Mouse (Mus musculus) forebrain, embryonic 13.5 days (tissue): Measurements from ENCODE around the gene Dnase2a. TPM values are rescaled to one million over a fixed set of nuclear protein-coding genes. Genes with fewer than 3 reads are reported as not detected.

ENCODE experiments used
- ATAC-seq: fragments of 200-750 bp; cut with Nextera tagmentation; 2 replicates; pipeline ENCODE4 v1.8.0; 2017
- H3K27ac ChIP-seq: fragments of 300-500 bp; sonication (generic); 2 replicates; pipeline ENCODE4 v1.5.1; 2015; ENCODE audit warnings: inconsistent platforms, mild to moderate bottlenecking, moderate library complexity
- H3K27me3 ChIP-seq: fragments of 300-500 bp; sonication (generic); 2 replicates; pipeline ENCODE4 v1.6.1; 2015; ENCODE audit warnings: mild to moderate bottlenecking, inconsistent platforms
- H3K36me3 ChIP-seq: fragments of 300-500 bp; sonication (generic); 2 replicates; pipeline ENCODE4 v1.6.1; 2015; ENCODE audit warnings: mild to moderate bottlenecking, inconsistent platforms; ENCODE audit not compliant: poor library complexity, severe bottlenecking
- H3K4me1 ChIP-seq: fragments of 300-500 bp; sonication (generic); 2 replicates; pipeline ENCODE4 v1.6.1; 2015; ENCODE audit warnings: inconsistent platforms
- H3K4me2 ChIP-seq: fragments of 300-500 bp; sonication (generic); 2 replicates; pipeline ENCODE4 v1.6.1; 2015; ENCODE audit warnings: inconsistent platforms, mild to moderate bottlenecking, moderate library complexity
- H3K4me3 ChIP-seq: fragments of 300-500 bp; sonication (generic); 2 replicates; pipeline ENCODE4 v1.5.1; 2015; ENCODE audit warnings: mild to moderate bottlenecking, inconsistent platforms
- H3K9ac ChIP-seq: fragments of 300-500 bp; sonication (generic); 2 replicates; pipeline ENCODE4 v1.6.1; 2015; ENCODE audit warnings: mild to moderate bottlenecking, inconsistent platforms
- H3K9me3 ChIP-seq: fragments of 300-500 bp; sonication (generic); replicated peaks from 2 replicates; pipeline ENCODE4 v1.6.1; 2016; ENCODE audit warnings: inconsistent platforms
- WGBS: fragments of 180-500 bp; shearing (Covaris S2); methylation state at CpG from one replicate; pipeline ENCODE4 v1.1.7; 2015; 5-methylcytosine and 5-hydroxymethylcytosine counted together
- polyA plus RNA-seq: library from polyadenylated mRNA; unstranded; fragments of >200 nt; fragmentation: Nextera tagmentation; extraction: Ambion mirVana; gene quantifications from 2 replicates; pipeline ENCODE4 v1.2.1, GENCODE M21; 2015

Dnase2a gene
- polyA plus RNA-seq, 1 experiment from 2014 or later = 6.9 TPM

GRCm38 (mm10) chr8:84909162-84909767, 905 bp downstream of the Dnase2a start:
- ATAC-seq = 0 out of 2 replicates have a peak, but pooled peaks have one; percentile 1
- peak overlapping the region; percentile 70 for H3K9ac ChIP-seq

GRCm38 (mm10) chr8:84909949-84910348, 1.6 kb downstream of the Dnase2a start:
- no peak for ATAC-seq
- 91% methylated on average over 5 of the region's 5 CpGs for whole genome bisulfite sequencing
- Histone ChIP-seq H3K4me2 (no peak overlapping the region; the same call in 1 of the 2 replicates), H3K27ac (no peak overlapping the region), H3K27me3 (peaks cover 48% of the 10 kb centered on the region), H3K36me3 (peaks cover 51% of the 10 kb centered on the region), H3K4me1 (peaks cover 23% of the 10 kb centered on the region), H3K4me3 (no peak overlapping the region), H3K9ac (no peak overlapping the region), H3K9me3 (no peaks in the 10 kb centered on the region)

More at GRCm38 (mm10) chr8:84909162-84909767, 905 bp downstream of the Dnase2a start:
- Histone ChIP-seq H3K27ac (no peak overlapping the region), H3K4me2 (peak overlapping the region; percentile 74), H3K4me1 (peaks cover 23% of the 10 kb centered on the region), H3K9me3 (no peaks in the 10 kb centered on the region), H3K36me3 (peaks cover 44% of the 10 kb centered on the region), H3K4me3 (peak overlapping the region; percentile 47), H3K27me3 (peaks cover 41% of the 10 kb centered on the region)
- WGBS = 49% methylated on average over 20 of the region's 20 CpGs

- peaks cover 57% of the 10 kb centered on the region for H3K36me3 ChIP-seq
- peaks cover 54% of the 10 kb centered on the region for H3K27me3 ChIP-seq
- H3K4me2 ChIP-seq = no peak overlapping the region
- 89% methylated on average over 6 of the region's 6 CpGs for WGBS
- peak overlapping the region; percentile 30 for H3K9ac ChIP-seq
- H3K4me1 ChIP-seq = peaks cover 23% of the 10 kb centered on the region
- no peaks in the 10 kb centered on the region for H3K9me3 ChIP-seq
- no peak overlapping the region for H3K27ac ChIP-seq
- no peak overlapping the region for H3K4me3 ChIP-seq
- no peak for ATAC-seq
Measured at GRCm38 (mm10) chr8:84910551-84910950, 2.2 kb downstream of the Dnase2a start.

- Histone ChIP-seq H3K27me3 (peaks cover 59% of the 10 kb centered on the region), H3K9ac (no peak overlapping the region), H3K9me3 (no peaks in the 10 kb centered on the region), H3K4me3 (no peak overlapping the region), H3K27ac (no peak overlapping the region), H3K4me2 (no peak overlapping the region), H3K4me1 (peaks cover 23% of the 10 kb centered on the region), H3K36me3 (peaks cover 70% of the 10 kb centered on the region)
- ATAC-seq = no peak
- 81% methylated on average over 9 of the region's 9 CpGs for WGBS
Measured at GRCm38 (mm10) chr8:84911854-84912253, 3.5 kb downstream of the Dnase2a start.

- peaks cover 23% of the 10 kb centered on the region for H3K4me1 ChIP-seq
- peak overlapping the region; percentile 34 for H3K4me3 ChIP-seq
- peaks cover 76% of the 10 kb centered on the region for H3K36me3 ChIP-seq
- peak overlapping the region; percentile 45; the same call in 1 of the 2 replicates for H3K9ac ChIP-seq
- H3K4me2 ChIP-seq = peak overlapping the region; percentile 65
- H3K9me3 ChIP-seq = no peaks in the 10 kb centered on the region
- 28% methylated on average over 27 of the region's 27 CpGs for WGBS
- no peak for ATAC-seq
- H3K27me3 ChIP-seq = peaks cover 59% of the 10 kb centered on the region
- no peak overlapping the region for H3K27ac ChIP-seq
Measured at GRCm38 (mm10) chr8:84912391-84912790, 4.0 kb downstream of the Dnase2a start.

GRCm38 (mm10) chr8:84912895-84913501, 4.6 kb downstream of the Dnase2a start:
- peaks cover 60% of the 10 kb centered on the region for H3K27me3 ChIP-seq
- H3K27ac ChIP-seq = no peak overlapping the region
- peak overlapping the region; percentile 45 for H3K9ac ChIP-seq
- no peaks in the 10 kb centered on the region for H3K9me3 ChIP-seq
- peak overlapping the region; percentile 65 for H3K4me2 ChIP-seq
- WGBS = 3% methylated on average over 54 of the region's 55 CpGs
- H3K4me3 ChIP-seq = peak overlapping the region; percentile 34
- H3K4me1 ChIP-seq = peaks cover 23% of the 10 kb centered on the region
- H3K36me3 ChIP-seq = peaks cover 82% of the 10 kb centered on the region
- ATAC-seq = peak; percentile 5; the same call in 1 of the 2 replicates

- Histone ChIP-seq H3K9ac (peak overlapping the region; percentile 45), H3K9me3 (no peaks in the 10 kb centered on the region), H3K36me3 (peaks cover 87% of the 10 kb centered on the region), H3K4me1 (peaks cover 23% of the 10 kb centered on the region), H3K4me3 (peak overlapping the region; percentile 34), H3K4me2 (peak overlapping the region; percentile 65), H3K27ac (no peak overlapping the region), H3K27me3 (peaks cover 62% of the 10 kb centered on the region)
- ATAC-seq = no peak
- WGBS = 12% methylated on average over 9 of the region's 9 CpGs
Measured at GRCm38 (mm10) chr8:84913502-84913900, 5.1 kb downstream of the Dnase2a start.

GRCm38 (mm10) chr8:84913960-84914359, 5.6 kb downstream of the Dnase2a start:
- 34% methylated on average over 4 of the region's 4 CpGs for WGBS
- ATAC-seq = no peak
- Histone ChIP-seq H3K9me3 (no peaks in the 10 kb centered on the region), H3K4me1 (peaks cover 19% of the 10 kb centered on the region), H3K4me3 (no peak overlapping the region), H3K27ac (no peak overlapping the region), H3K9ac (no peak overlapping the region), H3K27me3 (peaks cover 62% of the 10 kb centered on the region), H3K4me2 (no peak overlapping the region), H3K36me3 (peaks cover 91% of the 10 kb centered on the region)

- H3K4me2 ChIP-seq = no peak overlapping the region
- peaks cover 94% of the 10 kb centered on the region for H3K36me3 ChIP-seq
- H3K4me1 ChIP-seq = peaks cover 10% of the 10 kb centered on the region
- peaks cover 57% of the 10 kb centered on the region for H3K27me3 ChIP-seq
- H3K4me3 ChIP-seq = no peak overlapping the region
- 88% methylated on average over 8 of the region's 8 CpGs for WGBS
- no peak overlapping the region for H3K9ac ChIP-seq
- no peak overlapping the region for H3K27ac ChIP-seq
- no peak for ATAC-seq
- no peaks in the 10 kb centered on the region for H3K9me3 ChIP-seq
Measured at GRCm38 (mm10) chr8:84915269-84915668, 6.9 kb downstream of the Dnase2a start.

GRCm38 (mm10) chr8:84917781-84918180, 9.4 kb downstream of the Dnase2a start:
- Histone ChIP-seq H3K4me3 (no peak overlapping the region), H3K4me1 (peaks cover 7% of the 10 kb centered on the region), H3K27ac (no peak overlapping the region), H3K4me2 (no peak overlapping the region), H3K36me3 (peaks cover 93% of the 10 kb centered on the region), H3K27me3 (peaks cover 34% of the 10 kb centered on the region), H3K9me3 (no peaks in the 10 kb centered on the region), H3K9ac (no peak overlapping the region)
- 33% methylated on average over 20 of the region's 20 CpGs for WGBS
- no peak for ATAC-seq

GRCm38 (mm10) chr8:84918646-84919045, 10.3 kb downstream of the Dnase2a start:
- ATAC-seq = no peak
- no peak overlapping the region for H3K9ac ChIP-seq
- H3K4me3 ChIP-seq = no peak overlapping the region
- peaks cover 27% of the 10 kb centered on the region for H3K27me3 ChIP-seq
- H3K4me1 ChIP-seq = no peaks in the 10 kb centered on the region
- H3K9me3 ChIP-seq = no peaks in the 10 kb centered on the region
- H3K36me3 ChIP-seq = peaks cover 92% of the 10 kb centered on the region
- 90% methylated on average over 15 of the region's 15 CpGs for WGBS
- no peak overlapping the region for H3K27ac ChIP-seq
- H3K4me2 ChIP-seq = no peak overlapping the region

GRCm38 (mm10) chr8:84921596-84921995, 13.2 kb downstream of the Dnase2a start:
- H3K27ac ChIP-seq = no peak overlapping the region
- WGBS = 94% methylated on average over 2 of the region's 2 CpGs
- 0 out of 2 replicates have a peak, but pooled peaks cover 4% of the 10 kb centered on the region for H3K27me3 ChIP-seq
- H3K4me3 ChIP-seq = no peak overlapping the region
- no peak overlapping the region for H3K9ac ChIP-seq
- peaks cover 88% of the 10 kb centered on the region for H3K36me3 ChIP-seq
- no peak overlapping the region for H3K4me2 ChIP-seq
- no peak for ATAC-seq
- no peaks in the 10 kb centered on the region for H3K9me3 ChIP-seq
- no peaks in the 10 kb centered on the region for H3K4me1 ChIP-seq
